Comparison of ENCODE assay signal across 28 mouse cellular contexts in genomic region chr8:126564551-126565154, GRCm38 (mm10). TPM values are rescaled to one million over a fixed set of nuclear protein-coding genes. Genes with fewer than 3 reads are reported as not detected.
A peak's percentile ranks its signal among the peaks of the same experiment; 100 is the strongest.
DNase-seq lines count a peak whose midpoint lies in the region; ATAC-seq and TF ChIP-seq lines count a peak whose summit lies in the region.
"Had no signal": no experiment of that assay in that cellular context is flagged by ENCODE, and none has a peak within 500 bp of the region (broad histone marks: within the 10 kb centered on the region; RNA-seq: fewer than 3 reads in every experiment).

No protein-coding gene starts in this region.

- peaks cover 19% of the 10 kb centered on the region for H3K4me1 ChIP-seq in heart, adult 2 months (ENCODE audit: control insufficient read depth, insufficient read depth, low read length)
- peaks cover 40% of the 10 kb centered on the region for H3K4me1 ChIP-seq in heart, embryonic 16.5 days (ENCODE audit: control insufficient read depth, insufficient read depth, low read length)
- peaks cover 33% of the 10 kb centered on the region for H3K4me1 ChIP-seq in heart, embryonic 11.5 days (ENCODE audit: control insufficient read depth, insufficient read depth, low read length)
- H3K4me1 ChIP-seq in embryonic facial prominence, embryonic 10.5 days: peaks cover 34% of the 10 kb centered on the region

- no peaks in the 10 kb centered on the region for H3K79me2 ChIP-seq in heart, adult 2 months (replicated peaks; ENCODE audit: control insufficient read depth, insufficient read depth, low read length)

- no peak for ATAC-seq in heart, embryonic 16.5 days (replicated peaks; ENCODE audit: extremely low read depth, insufficient read depth, low FRiP score)
- no peak for ATAC-seq in heart, embryonic 11.5 days (replicated peaks; ENCODE audit: insufficient number of reproducible peaks, low FRiP score, low TSS enrichment)
- ATAC-seq: activated CD4-positive, CD25-positive, alpha-beta regulatory T cell, adult 4 months; CD4-positive, CD25-positive, alpha-beta regulatory T cell, adult 4 months; forebrain, embryonic 15.5 days; hindbrain, postnatal 0 days; intestine, postnatal 0 days; liver, embryonic 12.5 days; midbrain, embryonic 16.5 days; Patski had no signal

- WGBS in heart, adult 2 months: 69% methylated on average over 9 of the region's 9 CpGs
- WGBS in heart, embryonic 16.5 days: 74% methylated on average over 9 of the region's 9 CpGs
- WGBS in heart, embryonic 11.5 days (ENCODE audit: insufficient replicate concordance): 68% methylated on average over 9 of the region's 9 CpGs
- 76% methylated on average over 9 of the region's 9 CpGs for WGBS in embryonic facial prominence, embryonic 10.5 days

- H3K36me3 ChIP-seq in heart, adult 2 months (ENCODE audit: control insufficient read depth, insufficient read depth, low read length): no peaks in the 10 kb centered on the region
- no peaks in the 10 kb centered on the region for H3K36me3 ChIP-seq in heart, embryonic 16.5 days (ENCODE audit: control insufficient read depth, insufficient read depth)
- no peaks in the 10 kb centered on the region for H3K36me3 ChIP-seq in heart, embryonic 11.5 days (ENCODE audit: control insufficient read depth, insufficient read depth, low read length)
- no peaks in the 10 kb centered on the region for H3K36me3 ChIP-seq in embryonic facial prominence, embryonic 10.5 days (replicated peaks)
- H3K36me3 ChIP-seq: forebrain, embryonic 15.5 days; G1E; limb, embryonic 13.5 days; liver, embryonic 12.5 days had no signal

- no peak for TF ChIP-seq POLR2A in heart, adult 2 months (IDR thresholded peaks at IDR 0.05; ENCODE audit: insufficient read depth, low read depth, low read length)

- no peak for TF ChIP-seq EP300 in heart, adult 2 months (IDR thresholded peaks at IDR 0.05; ENCODE audit: insufficient read depth, low read depth, low read length)

- H3K27me3 ChIP-seq in heart, adult 2 months (ENCODE audit: control insufficient read depth, insufficient read depth, low read length): no peaks in the 10 kb centered on the region
- H3K27me3 ChIP-seq in heart, embryonic 16.5 days (ENCODE audit: control insufficient read depth, insufficient read depth, low read length): no peaks in the 10 kb centered on the region
- no peaks in the 10 kb centered on the region for H3K27me3 ChIP-seq in heart, embryonic 11.5 days (ENCODE audit: control insufficient read depth, insufficient read depth, low read length)
- H3K27me3 ChIP-seq in embryonic facial prominence, embryonic 10.5 days (replicated peaks; ENCODE audit: low read depth, poor library complexity, severe bottlenecking): no peaks in the 10 kb centered on the region; the same call in 1 of the 2 replicates
- H3K27me3 ChIP-seq: forebrain, embryonic 15.5 days; limb, embryonic 13.5 days; liver, embryonic 12.5 days; Patski had no signal

- 0 out of 2 replicates have a peak, but pooled peaks cover 3% of the 10 kb centered on the region for H3K9me3 ChIP-seq in heart, embryonic 16.5 days (replicated peaks; ENCODE audit: control insufficient read depth, low read length)
- no peaks in the 10 kb centered on the region for H3K9me3 ChIP-seq in heart, embryonic 11.5 days (replicated peaks; ENCODE audit: control insufficient read depth, low read length)
- H3K9me3 ChIP-seq in embryonic facial prominence, embryonic 10.5 days: no peaks in the 10 kb centered on the region
- H3K9me3 ChIP-seq: forebrain, embryonic 15.5 days; limb, embryonic 13.5 days; liver, embryonic 12.5 days had no signal

- intact Hi-C loops in heart, adult 2 months (cut with DNase I): loop anchor here (2.0 kb wide), 1 partner anchor 14 kb away; no protein-coding TSS in a partner anchor
- intact Hi-C loops in heart, postnatal 14 days (cut with DNase I): loop anchor here (5.0 kb wide), 1 partner anchor 67 kb away; no protein-coding TSS in a partner anchor
- intact Hi-C loops in left cerebral cortex, postnatal 25 days (cut with DNase I): no loop called here

- no peak for TF ChIP-seq CTCF in heart, adult 2 months (IDR thresholded peaks at IDR 0.05)

- DNase-seq in heart, adult 2 months: no peak
- DNase-seq in heart, postnatal 14 days: no peak
- DNase-seq in ES-CJ7 (ENCODE audit: low read depth, low spot score): peak; percentile 61
- DNase-seq in embryonic facial prominence, embryonic 10.5 days (ENCODE audit: low spot score): no peak
- no peak for DNase-seq in left cerebral cortex, postnatal 25 days (ENCODE audit: low spot score in 2 of 2)
- DNase-seq in cerebellum, postnatal 14 days: no peak
- DNase-seq: adrenal gland, adult 8-10 months; cerebellum, adult 2 months; cerebellum, postnatal 36 days; embryo, embryonic 11 days; gastrocnemius, postnatal 14 days; kidney, postnatal 25 days; layer of hippocampus, postnatal 36 days; lung, postnatal 10 days; thymus, adult 18-20 months; thymus, postnatal 4 days had no signal

- no peak overlapping the region for H3K4me3 ChIP-seq in heart, adult 2 months
- H3K4me3 ChIP-seq in heart, embryonic 16.5 days (ENCODE audit: low read length): no peak overlapping the region
- H3K4me3 ChIP-seq in heart, embryonic 11.5 days (ENCODE audit: low read depth, low read length): no peak overlapping the region
- H3K4me3 ChIP-seq in embryonic facial prominence, embryonic 10.5 days: no peak overlapping the region
- H3K4me3 ChIP-seq: forebrain, embryonic 15.5 days; limb, embryonic 13.5 days; liver, embryonic 12.5 days had no signal

- H3K9ac ChIP-seq in heart, adult 2 months (ENCODE audit: low read depth, low read length): no peak overlapping the region
- H3K9ac ChIP-seq in heart, embryonic 16.5 days (ENCODE audit: low read length): 0 out of 2 replicates have a peak overlapping the region, but pooled peaks have one; percentile 10
- no peak overlapping the region for H3K9ac ChIP-seq in heart, embryonic 11.5 days (ENCODE audit: low read depth, low read length)
- H3K9ac ChIP-seq: forebrain, embryonic 15.5 days; limb, embryonic 13.5 days; liver, embryonic 12.5 days had no signal

- H3K4me2 ChIP-seq in heart, embryonic 16.5 days (ENCODE audit: low read depth, low read length): no peak overlapping the region
- H3K4me2 ChIP-seq in heart, embryonic 11.5 days: no peak overlapping the region
- H3K4me2 ChIP-seq: forebrain, embryonic 15.5 days; limb, embryonic 13.5 days; liver, embryonic 12.5 days had no signal

- H3K27ac ChIP-seq in heart, adult 2 months: peak overlapping the region; percentile 96
- H3K27ac ChIP-seq in heart, embryonic 16.5 days (ENCODE audit: low read length): peak overlapping the region; percentile 99
- no peak overlapping the region for H3K27ac ChIP-seq in heart, embryonic 11.5 days (ENCODE audit: low read depth, low read length)
- H3K27ac ChIP-seq in embryonic facial prominence, embryonic 10.5 days (replicated peaks): 0 out of 2 replicates have a peak overlapping the region, but pooled peaks have one; percentile 84
- H3K27ac ChIP-seq: forebrain, embryonic 15.5 days; hindbrain, postnatal 0 days; liver, embryonic 12.5 days had no signal

RNA-seq across cellular contexts. Expression of gene Irf2bp2, which starts 29.1 kb away (rescaled TPM):
- 100 to 1,000 TPM in 1 of 2 experiments, 10 to 100 TPM in 1; 56.3 to 132 TPM for total RNA-seq in heart, adult 2 months (2021)
- polyA plus RNA-seq in heart, adult 2 months (2012; rRNA removed): 33.8 and 37.3 TPM in 2 replicates
- total RNA-seq in heart, postnatal 14 days (2021): 100 to 1,000 TPM; 124 to 140 TPM
- polyA plus RNA-seq in heart, embryonic 16.5 days (2015; fragmentation: Nextera tagmentation; extraction: Ambion mirVana): 9.1 and 9.8 TPM in 2 replicates
- 5.9 and 6.5 TPM in 2 replicates for polyA plus RNA-seq in heart, embryonic 11.5 days (2014; fragmentation: Nextera tagmentation; extraction: Ambion mirVana)
- 4.5 and 5.4 TPM in 2 replicates for polyA plus RNA-seq in embryonic facial prominence, embryonic 10.5 days (2016; fragmentation: Nextera tagmentation; extraction: Ambion mirVana)
- total RNA-seq in left cerebral cortex, postnatal 25 days (2021): 10 to 100 TPM; 55.5 to 62.7 TPM
